Mouse (Mus musculus) small intestine, adult 2 months (tissue): ENCODE results near the gene Hnrnpm.

Experiments
- CTCF ChIP-seq: fragments of 200-500 bp; IDR thresholded peaks from 2 replicates; pipeline ENCODE4 v1.5.1; 2012; ENCODE audit warnings: low read depth, mild to moderate bottlenecking, control low read depth, inconsistent platforms, low read length, moderate library complexity, mixed read lengths; ENCODE audit not compliant: insufficient replicate concordance, insufficient read length; ENCODE audit errors: extremely low read depth
- POLR2A ChIP-seq: fragments of 200-500 bp; IDR thresholded peaks from 2 replicates; pipeline ENCODE4 v1.6.1; 2012; ENCODE audit warnings: low read depth, mild to moderate bottlenecking, control low read depth, inconsistent platforms, low read length, moderate library complexity

GRCm38 (mm10) chr17:33728396-33728795 lies 41.7 kb upstream of the Hnrnpm start:
- TF ChIP-seq POLR2A (no peak), CTCF (no peak)
